Mouse (Mus musculus): ENCODE results near the gene Adap1. TPM values are rescaled to one million over a fixed set of nuclear protein-coding genes. Genes with fewer than 3 reads are reported as not detected.

Gene Adap1
- polyA plus RNA-seq, 1 experiment, result 23.2 TPM

- no peak for DNase-seq (ENCODE audit: low read depth in 1 of 2, low spot score in 2 of 2)
- H3K4me1 ChIP-seq (ENCODE audit: control insufficient read depth, insufficient read depth, insufficient read length), result peaks cover 6% of the 10 kb centered on the region; the same call in 1 of the 2 replicates
- H3K36me3 ChIP-seq (ENCODE audit: control insufficient read depth, insufficient read depth, low read length), result peaks cover 34% of the 10 kb centered on the region
- no peak overlapping the region for H3K4me3 ChIP-seq (ENCODE audit: extremely low read depth, insufficient read depth, insufficient read length)
- H3K27ac ChIP-seq (ENCODE audit: insufficient read depth, low read length), result no peak overlapping the region
- 91% methylated on average over 4 of the region's 4 CpGs for WGBS
- no peaks in the 10 kb centered on the region for H3K27me3 ChIP-seq (ENCODE audit: control insufficient read depth, insufficient read depth, low read length)
- TF ChIP-seq CTCF (IDR thresholded peaks at IDR 0.05; ENCODE audit: extremely low read depth, insufficient read depth, insufficient read length, insufficient replicate concordance) (no peak), POLR2A (IDR thresholded peaks at IDR 0.05; ENCODE audit: low read depth, low read length) (no peak)
Observed at GRCm38 (mm10) chr5:139261403-139261802, 64.0 kb downstream of the Adap1 start.

DNA sequence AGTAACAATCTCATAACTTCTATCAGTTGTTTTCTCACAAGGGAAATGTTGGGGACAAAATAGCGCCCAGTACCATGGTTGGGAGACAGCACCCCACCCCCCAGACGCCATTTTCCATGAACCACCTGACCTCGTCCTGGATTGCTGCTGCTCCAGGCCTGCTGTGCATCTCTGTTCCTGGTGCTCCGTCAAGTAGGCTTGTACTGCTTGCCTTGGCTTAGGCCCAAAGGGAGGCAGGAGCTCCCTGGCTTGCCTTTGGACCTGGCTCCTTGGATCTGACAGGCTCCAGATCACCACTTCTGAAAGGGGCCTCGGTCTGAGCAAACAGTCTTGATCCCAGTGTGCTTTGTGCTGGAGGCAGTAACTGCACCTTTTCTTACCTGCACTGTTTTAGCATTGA is 65.6 kb downstream of the Adap1 start:
- 89% methylated on average over 5 of the region's 5 CpGs for WGBS
- H3K4me1 ChIP-seq (ENCODE audit: control insufficient read depth, insufficient read depth, insufficient read length), result peaks cover 7% of the 10 kb centered on the region; the same call in 1 of the 2 replicates
- no peak for TF ChIP-seq CTCF (IDR thresholded peaks at IDR 0.05; ENCODE audit: extremely low read depth, insufficient read depth, insufficient read length, insufficient replicate concordance)
- TF ChIP-seq POLR2A (IDR thresholded peaks at IDR 0.05; ENCODE audit: low read depth, low read length), result no peak
- H3K36me3 ChIP-seq (ENCODE audit: control insufficient read depth, insufficient read depth, low read length), result peaks cover 24% of the 10 kb centered on the region
- H3K4me3 ChIP-seq (ENCODE audit: extremely low read depth, insufficient read depth, insufficient read length), result no peak overlapping the region
- no peaks in the 10 kb centered on the region for H3K27me3 ChIP-seq (ENCODE audit: control insufficient read depth, insufficient read depth, low read length)
- H3K27ac ChIP-seq (ENCODE audit: insufficient read depth, low read length), result no peak overlapping the region
- no peak for DNase-seq (ENCODE audit: low read depth in 1 of 2, low spot score in 2 of 2)

- 97% methylated on average over 8 of the region's 8 CpGs for WGBS
- DNase-seq (ENCODE audit: low read depth in 1 of 2, low spot score in 2 of 2), result no peak
- H3K4me3 ChIP-seq (ENCODE audit: extremely low read depth, insufficient read depth, insufficient read length), result no peak overlapping the region
- H3K27me3 ChIP-seq (ENCODE audit: control insufficient read depth, insufficient read depth, low read length), result no peaks in the 10 kb centered on the region
- peaks cover 12% of the 10 kb centered on the region for H3K36me3 ChIP-seq (ENCODE audit: control insufficient read depth, insufficient read depth, low read length)
- TF ChIP-seq POLR2A (IDR thresholded peaks at IDR 0.05; ENCODE audit: low read depth, low read length) (no peak), CTCF (IDR thresholded peaks at IDR 0.05; ENCODE audit: extremely low read depth, insufficient read depth, insufficient read length, insufficient replicate concordance) (no peak)
- no peak overlapping the region for H3K27ac ChIP-seq (ENCODE audit: insufficient read depth, low read length)
- H3K4me1 ChIP-seq (ENCODE audit: control insufficient read depth, insufficient read depth, insufficient read length), result peaks cover 14% of the 10 kb centered on the region; the same call in 1 of the 2 replicates
Observed at GRCm38 (mm10) chr5:139258371-139259035, 66.9 kb downstream of the Adap1 start.

DNA sequence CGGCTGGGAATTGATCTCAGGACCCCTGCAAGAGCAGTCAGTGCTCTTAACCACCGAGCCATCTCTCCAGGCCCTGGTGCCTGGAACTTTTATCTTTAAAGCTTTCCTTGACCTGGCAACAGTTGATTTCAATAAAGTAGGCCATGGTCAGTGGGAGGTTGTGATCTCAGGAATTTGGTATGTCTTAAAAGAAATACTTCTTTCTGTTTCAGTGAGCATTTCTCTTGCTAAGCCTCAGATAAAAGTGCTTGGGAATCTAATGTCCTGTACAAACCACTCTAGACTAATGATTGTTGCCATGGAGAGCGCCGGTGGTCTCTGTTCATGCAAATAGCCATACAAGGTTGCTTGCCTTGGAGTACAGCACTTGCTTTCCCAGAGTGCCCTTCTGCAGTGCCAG is 67.6 kb downstream of the Adap1 start:
- WGBS, result 86% methylated on average over 4 of the region's 4 CpGs
- Histone ChIP-seq H3K36me3 (ENCODE audit: control insufficient read depth, insufficient read depth, low read length) (peaks cover 6% of the 10 kb centered on the region), H3K27ac (ENCODE audit: insufficient read depth, low read length) (no peak overlapping the region), H3K27me3 (ENCODE audit: control insufficient read depth, insufficient read depth, low read length) (no peaks in the 10 kb centered on the region), H3K4me3 (ENCODE audit: extremely low read depth, insufficient read depth, insufficient read length) (no peak overlapping the region), H3K4me1 (ENCODE audit: control insufficient read depth, insufficient read depth, insufficient read length) (peaks cover 17% of the 10 kb centered on the region; the same call in 1 of the 2 replicates)
- no peak for DNase-seq (ENCODE audit: low read depth in 1 of 2, low spot score in 2 of 2)
- TF ChIP-seq CTCF (IDR thresholded peaks at IDR 0.05; ENCODE audit: extremely low read depth, insufficient read depth, insufficient read length, insufficient replicate concordance) (no peak), POLR2A (IDR thresholded peaks at IDR 0.05; ENCODE audit: low read depth, low read length) (no peak)

- no peak overlapping the region for H3K27ac ChIP-seq (ENCODE audit: insufficient read depth, low read length)
- peaks cover 1% of the 10 kb centered on the region for H3K36me3 ChIP-seq (ENCODE audit: control insufficient read depth, insufficient read depth, low read length)
- peaks cover 17% of the 10 kb centered on the region; the same call in 1 of the 2 replicates for H3K4me1 ChIP-seq (ENCODE audit: control insufficient read depth, insufficient read depth, insufficient read length)
- no peaks in the 10 kb centered on the region for H3K27me3 ChIP-seq (ENCODE audit: control insufficient read depth, insufficient read depth, low read length)
- H3K4me3 ChIP-seq (ENCODE audit: extremely low read depth, insufficient read depth, insufficient read length), result no peak overlapping the region
- WGBS, result 100% methylated on average over 1 of the region's 1 CpGs
- no peak for DNase-seq (ENCODE audit: low read depth in 1 of 2, low spot score in 2 of 2)
- TF ChIP-seq CTCF (IDR thresholded peaks at IDR 0.05; ENCODE audit: extremely low read depth, insufficient read depth, insufficient read length, insufficient replicate concordance) (no peak), POLR2A (IDR thresholded peaks at IDR 0.05; ENCODE audit: low read depth, low read length) (no peak)
Observed at GRCm38 (mm10) chr5:139257265-139257664, 68.2 kb downstream of the Adap1 start.

- TF ChIP-seq CTCF (IDR thresholded peaks at IDR 0.05; ENCODE audit: extremely low read depth, insufficient read depth, insufficient read length, insufficient replicate concordance) (no peak), POLR2A (IDR thresholded peaks at IDR 0.05; ENCODE audit: low read depth, low read length) (no peak)
- no peak for DNase-seq (ENCODE audit: low read depth in 1 of 2, low spot score in 2 of 2)
- no peaks in the 10 kb centered on the region for H3K36me3 ChIP-seq (ENCODE audit: control insufficient read depth, insufficient read depth, low read length)
- H3K4me3 ChIP-seq (ENCODE audit: extremely low read depth, insufficient read depth, insufficient read length), result no peak overlapping the region
- no peaks in the 10 kb centered on the region for H3K27me3 ChIP-seq (ENCODE audit: control insufficient read depth, insufficient read depth, low read length)
- H3K27ac ChIP-seq (ENCODE audit: insufficient read depth, low read length), result no peak overlapping the region
- 38% methylated on average over 3 of the region's 3 CpGs for WGBS
- peaks cover 17% of the 10 kb centered on the region; the same call in 1 of the 2 replicates for H3K4me1 ChIP-seq (ENCODE audit: control insufficient read depth, insufficient read depth, insufficient read length)
Observed at GRCm38 (mm10) chr5:139256211-139256765, 69.1 kb downstream of the Adap1 start.

GRCm38 (mm10) chr5:139255777-139256176 is 69.6 kb downstream of the Adap1 start:
- Histone ChIP-seq H3K4me3 (ENCODE audit: extremely low read depth, insufficient read depth, insufficient read length) (no peak overlapping the region), H3K27me3 (ENCODE audit: control insufficient read depth, insufficient read depth, low read length) (no peaks in the 10 kb centered on the region), H3K27ac (ENCODE audit: insufficient read depth, low read length) (no peak overlapping the region), H3K4me1 (ENCODE audit: control insufficient read depth, insufficient read depth, insufficient read length) (peaks cover 17% of the 10 kb centered on the region; the same call in 1 of the 2 replicates), H3K36me3 (ENCODE audit: control insufficient read depth, insufficient read depth, low read length) (no peaks in the 10 kb centered on the region)
- no peak for DNase-seq (ENCODE audit: low read depth in 1 of 2, low spot score in 2 of 2)
- no peak for TF ChIP-seq CTCF (IDR thresholded peaks at IDR 0.05; ENCODE audit: extremely low read depth, insufficient read depth, insufficient read length, insufficient replicate concordance)
- WGBS, result 91% methylated on average over 6 of the region's 6 CpGs
